Mouse (Mus musculus) cerebellum, adult 2 months (tissue): ENCODE measurements around the gene Gosr1.

Experiments
- CTCF ChIP-seq: fragments of 200-500 bp; IDR thresholded peaks from 2 replicates; pipeline ENCODE4 v1.5.1; 2011; ENCODE audit warnings: low read depth, mild to moderate bottlenecking, control low read depth, low read length, moderate library complexity, borderline replicate concordance; ENCODE audit not compliant: insufficient read depth
- POLR2A ChIP-seq: fragments of 200-500 bp; IDR thresholded peaks from 2 replicates; pipeline ENCODE4 v1.6.1; 2011; ENCODE audit warnings: low read length, control low read depth, borderline replicate concordance; ENCODE audit not compliant: insufficient read depth

DNA sequence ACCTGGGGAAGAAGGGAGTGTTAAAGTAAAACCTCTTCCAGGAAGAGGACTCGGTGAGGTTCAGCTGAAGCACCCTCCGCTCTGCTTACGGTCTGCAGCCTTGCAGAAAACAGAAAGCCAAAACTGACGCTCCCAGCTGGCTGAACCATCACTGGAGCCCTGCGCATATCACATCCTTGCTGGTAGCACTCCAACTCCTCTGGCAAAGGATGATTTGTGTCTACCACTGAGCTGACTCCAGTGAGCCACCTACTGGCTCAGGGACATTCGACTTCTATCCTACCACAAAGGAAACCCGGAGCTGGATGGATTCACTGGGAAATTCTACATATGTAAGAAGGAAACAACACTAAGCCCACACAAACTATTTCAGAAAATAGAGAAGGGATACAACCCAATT, 18.8 kb downstream of the Gosr1 start:
- peak; percentile 75 for TF ChIP-seq CTCF
- TF ChIP-seq POLR2A = no peak
